Mouse (Mus musculus) neural tube, embryonic 14.5 days (tissue): Measurements from ENCODE around the gene Chn1. TPM values are rescaled to one million over a fixed set of nuclear protein-coding genes. Genes with fewer than 3 reads are reported as not detected.

ENCODE experiments used
- ATAC-seq: fragments of 200-750 bp; cut with Nextera tagmentation; 2 replicates; pipeline ENCODE4 v1.8.0; 2017; ENCODE audit warnings: low read depth, mild to moderate bottlenecking, moderate TSS enrichment, moderate library complexity
- H3K27ac ChIP-seq: fragments of 300-500 bp; sonication (generic); 2 replicates; pipeline ENCODE4 v1.5.1; 2014; ENCODE audit warnings: low read depth, mild to moderate bottlenecking, control low read depth, low read length, moderate library complexity, mixed read lengths
- H3K27me3 ChIP-seq: fragments of 300-500 bp; sonication (generic); 2 replicates; pipeline ENCODE4 v1.6.1; 2014; ENCODE audit warnings: low read length; ENCODE audit not compliant: control insufficient read depth, insufficient read depth
- H3K36me3 ChIP-seq: fragments of 300-500 bp; sonication (generic); 2 replicates; pipeline ENCODE4 v1.6.1; 2014; ENCODE audit warnings: low read length, mixed read lengths; ENCODE audit not compliant: control insufficient read depth, insufficient read depth
- H3K4me1 ChIP-seq: fragments of 300-500 bp; sonication (generic); 2 replicates; pipeline ENCODE4 v1.6.1; 2014; ENCODE audit warnings: low read length; ENCODE audit not compliant: control insufficient read depth, insufficient read depth
- H3K4me2 ChIP-seq: fragments of 300-500 bp; sonication (generic); 2 replicates; pipeline ENCODE4 v1.6.1; 2014; ENCODE audit warnings: mild to moderate bottlenecking, low read depth, low read length, control low read depth
- H3K4me3 ChIP-seq: fragments of 300-500 bp; sonication (generic); 2 replicates; pipeline ENCODE4 v1.5.1; 2014; ENCODE audit warnings: low read depth, low read length, control low read depth, mixed read lengths
- H3K9ac ChIP-seq: fragments of 300-500 bp; sonication (generic); replicated peaks from 2 replicates; pipeline ENCODE4 v1.6.1; 2014; ENCODE audit warnings: low read depth, mild to moderate bottlenecking, control low read depth, low read length, mixed read lengths
- H3K9me3 ChIP-seq: fragments of 300-500 bp; sonication (generic); 2 replicates; pipeline ENCODE4 v1.6.1; 2016; ENCODE audit warnings: low read length; ENCODE audit not compliant: control insufficient read depth
- WGBS: fragments of 180-500 bp; shearing (Covaris S2); extraction: QIAGEN DNeasy Blood & Tissue Kit; methylation state at CpG from one replicate; pipeline ENCODE4 v1.1.7; 2014; 5-methylcytosine and 5-hydroxymethylcytosine counted together
- polyA plus RNA-seq: library from polyadenylated mRNA; unstranded; fragments of >200 nt; fragmentation: Nextera tagmentation; extraction: Ambion mirVana; gene quantifications from 2 replicates; pipeline ENCODE4 v1.2.1, GENCODE M21; 2014

The Chn1 gene
- polyA plus RNA-seq, 1 experiment from 2014 or later: 124 TPM

DNA sequence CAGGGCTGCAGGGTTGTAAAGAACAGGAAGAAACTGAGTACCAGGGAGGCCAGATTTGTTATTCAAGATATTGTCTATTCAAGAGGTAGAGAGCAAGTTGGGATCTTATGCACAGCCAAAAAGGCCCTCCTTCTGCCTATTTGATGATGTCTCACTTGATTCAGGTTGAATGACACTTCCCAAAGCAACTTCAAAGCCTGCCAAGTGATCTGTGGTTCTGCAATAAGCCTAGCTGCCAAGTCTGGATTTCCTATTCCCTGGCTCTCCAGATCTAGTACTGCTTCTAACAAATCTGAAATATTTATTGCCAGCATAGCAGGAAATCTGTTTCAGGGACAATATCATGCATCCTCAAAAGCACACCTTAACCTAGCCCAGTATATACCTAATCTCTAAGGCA, 62.7 kb downstream of the Chn1 start:
- no peak overlapping the region for H3K27ac ChIP-seq
- no peaks in the 10 kb centered on the region for H3K9me3 ChIP-seq
- H3K4me3 ChIP-seq: no peak overlapping the region
- no peaks in the 10 kb centered on the region for H3K27me3 ChIP-seq
- ATAC-seq: no peak
- H3K4me2 ChIP-seq: no peak overlapping the region
- no peaks in the 10 kb centered on the region for H3K4me1 ChIP-seq
- no peaks in the 10 kb centered on the region for H3K36me3 ChIP-seq
- no peak overlapping the region for H3K9ac ChIP-seq

DNA sequence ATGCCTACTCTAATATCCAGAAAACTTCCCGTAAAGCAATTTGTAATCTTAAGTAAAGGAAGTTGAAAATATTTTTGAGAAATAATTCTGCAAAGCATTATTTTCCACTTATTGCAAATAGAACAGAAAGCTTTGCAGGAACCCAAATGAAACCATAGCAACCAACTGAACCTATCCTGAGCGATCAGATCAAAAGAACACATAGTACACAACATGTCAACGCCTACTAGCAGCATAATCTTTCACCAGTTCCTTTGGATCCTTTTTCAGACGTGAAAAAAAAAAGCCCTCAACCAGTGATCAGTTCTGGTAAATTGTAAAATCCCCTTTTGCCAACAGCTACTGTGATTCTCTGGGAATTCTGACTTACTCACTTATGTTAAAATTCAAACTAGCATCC, 82.1 kb downstream of the Chn1 start:
- Histone ChIP-seq H3K4me2 (no peak overlapping the region), H3K36me3 (no peaks in the 10 kb centered on the region), H3K4me1 (no peaks in the 10 kb centered on the region), H3K9ac (no peak overlapping the region), H3K27me3 (no peaks in the 10 kb centered on the region), H3K9me3 (no peaks in the 10 kb centered on the region), H3K27ac (no peak overlapping the region), H3K4me3 (no peak overlapping the region)
- WGBS: 81% methylated on average over 4 of the region's 4 CpGs
- no peak for ATAC-seq

DNA sequence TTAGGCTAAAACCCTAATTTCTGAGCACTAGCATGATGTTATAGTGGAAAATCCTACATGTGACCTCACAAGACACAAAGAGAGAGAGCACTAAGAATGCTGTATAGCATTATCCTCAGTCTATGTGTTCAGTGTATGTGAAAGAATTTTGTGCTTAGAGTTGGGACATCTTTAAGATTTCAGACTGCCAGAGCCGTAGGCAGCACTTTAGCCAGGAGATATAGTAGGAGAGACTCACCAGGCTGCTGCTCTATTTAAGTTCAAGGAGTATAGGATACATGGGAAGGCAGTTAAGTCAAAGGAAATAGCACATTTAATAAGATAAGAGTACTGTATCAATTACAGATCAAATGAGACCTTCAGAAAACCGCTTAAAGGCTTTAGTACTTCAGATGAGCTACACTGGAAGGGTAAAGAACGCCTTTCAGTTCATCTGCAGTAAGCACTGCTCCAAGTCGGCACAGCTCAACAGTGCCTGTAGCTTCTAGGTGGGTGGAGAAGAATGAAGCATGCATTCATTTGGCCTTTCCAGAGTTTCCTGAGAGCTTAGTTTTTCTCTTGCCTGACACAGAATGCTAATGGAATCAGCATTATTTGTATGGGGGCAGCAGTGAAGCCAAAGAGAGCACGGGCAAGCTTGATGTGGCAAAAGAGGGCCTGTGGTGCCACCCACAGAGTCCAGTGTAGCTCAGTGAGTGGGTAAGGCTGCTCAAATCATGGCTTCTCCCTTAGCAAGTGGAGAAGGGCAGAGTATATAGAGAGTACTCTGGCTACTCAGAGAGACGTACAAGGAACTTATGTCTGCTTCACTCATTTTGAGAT, 84.2 kb downstream of the Chn1 start:
- Histone ChIP-seq H3K9ac (no peak overlapping the region), H3K9me3 (no peaks in the 10 kb centered on the region), H3K27ac (no peak overlapping the region), H3K36me3 (no peaks in the 10 kb centered on the region), H3K4me3 (no peak overlapping the region), H3K4me2 (no peak overlapping the region), H3K4me1 (no peaks in the 10 kb centered on the region), H3K27me3 (no peaks in the 10 kb centered on the region)
- ATAC-seq: no peak
- WGBS: 85% methylated on average over 6 of the region's 6 CpGs

DNA sequence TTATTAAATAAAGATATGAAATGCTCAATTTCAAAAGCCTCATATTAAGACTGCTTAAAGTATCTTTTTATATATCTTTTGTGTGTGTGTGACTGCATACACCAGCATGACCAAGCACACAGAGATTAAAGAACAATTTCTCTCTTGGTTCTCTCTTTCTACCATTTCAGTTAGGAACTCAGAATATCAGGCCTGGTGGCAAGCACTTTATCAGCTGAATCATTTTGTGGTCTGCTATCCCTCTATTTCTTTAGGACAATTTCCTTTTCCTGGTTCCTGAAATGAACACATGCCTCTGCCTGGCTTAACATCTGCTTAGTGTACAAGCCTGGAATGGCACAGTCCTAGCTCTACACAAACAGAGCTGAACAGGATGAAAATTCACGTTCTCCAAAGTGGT, 92.6 kb downstream of the Chn1 start:
- 76% methylated on average over 1 of the region's 1 CpGs for WGBS

DNA sequence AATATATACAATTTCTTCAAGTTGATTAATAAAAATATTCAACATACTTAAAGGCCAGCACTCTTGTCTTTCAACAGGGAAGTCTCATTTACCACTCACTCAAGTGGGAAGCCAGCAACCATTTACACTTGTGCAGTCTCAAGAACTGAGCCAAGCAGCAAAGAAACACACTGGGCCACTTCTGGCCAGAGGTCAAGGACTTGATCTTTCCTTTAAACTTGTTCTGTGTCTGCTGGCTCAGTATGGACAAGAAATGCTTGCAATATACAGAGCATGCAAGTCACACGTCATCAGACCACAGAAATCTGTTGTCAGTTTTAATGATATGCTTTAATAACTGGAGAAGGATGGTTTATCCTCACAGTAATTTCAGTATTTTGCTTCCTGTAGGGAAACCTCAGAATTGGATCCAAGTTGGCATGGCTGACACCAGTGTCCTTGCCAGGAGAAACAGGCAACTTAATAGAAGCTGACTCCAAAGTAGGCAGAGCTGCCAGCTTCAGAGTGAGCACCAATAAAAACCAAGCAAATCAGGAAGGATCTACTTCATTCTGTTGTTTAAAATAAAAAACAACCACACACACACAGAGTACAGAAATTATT, 94.6 kb downstream of the Chn1 start:
- Histone ChIP-seq H3K9me3 (no peaks in the 10 kb centered on the region), H3K4me2 (no peak overlapping the region), H3K36me3 (no peaks in the 10 kb centered on the region), H3K27ac (no peak overlapping the region), H3K4me3 (no peak overlapping the region), H3K9ac (no peak overlapping the region), H3K27me3 (no peaks in the 10 kb centered on the region), H3K4me1 (no peaks in the 10 kb centered on the region)
- no peak for ATAC-seq
- 90% methylated on average over 1 of the region's 1 CpGs for WGBS

More for the DNA sequence above, 92.6 kb downstream of the Chn1 start:
- Histone ChIP-seq H3K36me3 (no peaks in the 10 kb centered on the region), H3K4me2 (no peak overlapping the region), H3K9me3 (no peaks in the 10 kb centered on the region), H3K4me1 (no peaks in the 10 kb centered on the region), H3K4me3 (no peak overlapping the region), H3K9ac (no peak overlapping the region), H3K27me3 (no peaks in the 10 kb centered on the region), H3K27ac (no peak overlapping the region)
- no peak for ATAC-seq

DNA sequence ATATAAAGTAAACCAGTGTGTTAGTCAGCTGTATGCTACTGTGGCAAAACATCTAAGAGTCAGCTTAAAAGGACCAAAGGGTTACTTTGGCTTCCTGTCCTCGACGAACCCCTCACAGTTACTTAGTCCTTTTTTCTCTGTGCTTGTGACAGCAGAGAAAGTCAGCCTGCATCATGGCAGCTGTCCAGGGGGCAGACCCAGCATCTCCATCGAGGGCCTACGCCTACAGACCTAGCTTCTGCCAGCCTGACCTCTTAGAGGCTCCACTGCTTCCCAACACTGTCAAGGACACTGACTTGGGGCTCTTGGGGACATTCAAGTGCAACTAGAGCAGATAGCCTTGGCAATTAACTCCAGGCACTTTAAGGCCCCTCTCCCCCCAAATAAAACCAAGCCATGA, 106.5 kb downstream of the Chn1 start:
- no peak overlapping the region for H3K4me3 ChIP-seq
- 72% methylated on average over 4 of the region's 4 CpGs for WGBS
- H3K9me3 ChIP-seq: no peaks in the 10 kb centered on the region
- 0 out of 2 replicates have a peak, but pooled peaks cover 4% of the 10 kb centered on the region for H3K4me1 ChIP-seq
- no peaks in the 10 kb centered on the region for H3K27me3 ChIP-seq
- H3K36me3 ChIP-seq: no peaks in the 10 kb centered on the region
- H3K27ac ChIP-seq: no peak overlapping the region
- no peak overlapping the region for H3K4me2 ChIP-seq
- no peak for ATAC-seq
- H3K9ac ChIP-seq: no peak overlapping the region

DNA sequence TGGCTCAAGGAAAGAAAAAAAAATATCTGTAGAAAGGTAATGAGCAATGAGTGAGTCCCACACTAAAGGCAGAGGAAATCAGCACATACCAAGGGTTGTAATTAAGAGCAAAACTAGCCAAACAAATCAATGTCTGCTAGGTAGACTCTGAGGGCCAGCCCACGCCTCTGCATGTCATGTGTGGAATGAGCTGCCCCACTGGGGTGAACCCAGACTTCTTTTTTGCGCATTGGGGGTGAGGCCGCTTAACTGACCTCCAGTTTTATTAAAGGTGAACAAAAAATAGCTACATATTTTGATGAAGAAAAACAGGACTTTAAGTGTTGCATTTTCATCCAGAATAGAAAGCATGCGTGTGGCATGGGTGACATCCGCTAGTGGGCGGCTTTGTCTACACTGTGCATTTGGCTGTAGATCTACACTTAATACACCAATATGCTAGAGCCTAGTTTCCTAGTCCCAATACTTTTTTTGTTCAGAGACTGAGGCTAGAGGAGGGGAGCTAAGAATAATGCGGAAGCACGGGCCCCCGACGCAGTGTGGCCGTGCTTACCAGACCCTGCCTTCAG, 114.5 kb downstream of the Chn1 start:
- Histone ChIP-seq H3K36me3 (no peaks in the 10 kb centered on the region), H3K4me1 (peaks cover 18% of the 10 kb centered on the region), H3K27me3 (no peaks in the 10 kb centered on the region), H3K9me3 (no peaks in the 10 kb centered on the region), H3K4me3 (no peak overlapping the region), H3K27ac (no peak overlapping the region), H3K4me2 (peak overlapping the region; percentile 43), H3K9ac (no peak overlapping the region)
- WGBS: 82% methylated on average over 11 of the region's 11 CpGs
- ATAC-seq: peak; percentile 15; the same call in 1 of the 2 replicates

DNA sequence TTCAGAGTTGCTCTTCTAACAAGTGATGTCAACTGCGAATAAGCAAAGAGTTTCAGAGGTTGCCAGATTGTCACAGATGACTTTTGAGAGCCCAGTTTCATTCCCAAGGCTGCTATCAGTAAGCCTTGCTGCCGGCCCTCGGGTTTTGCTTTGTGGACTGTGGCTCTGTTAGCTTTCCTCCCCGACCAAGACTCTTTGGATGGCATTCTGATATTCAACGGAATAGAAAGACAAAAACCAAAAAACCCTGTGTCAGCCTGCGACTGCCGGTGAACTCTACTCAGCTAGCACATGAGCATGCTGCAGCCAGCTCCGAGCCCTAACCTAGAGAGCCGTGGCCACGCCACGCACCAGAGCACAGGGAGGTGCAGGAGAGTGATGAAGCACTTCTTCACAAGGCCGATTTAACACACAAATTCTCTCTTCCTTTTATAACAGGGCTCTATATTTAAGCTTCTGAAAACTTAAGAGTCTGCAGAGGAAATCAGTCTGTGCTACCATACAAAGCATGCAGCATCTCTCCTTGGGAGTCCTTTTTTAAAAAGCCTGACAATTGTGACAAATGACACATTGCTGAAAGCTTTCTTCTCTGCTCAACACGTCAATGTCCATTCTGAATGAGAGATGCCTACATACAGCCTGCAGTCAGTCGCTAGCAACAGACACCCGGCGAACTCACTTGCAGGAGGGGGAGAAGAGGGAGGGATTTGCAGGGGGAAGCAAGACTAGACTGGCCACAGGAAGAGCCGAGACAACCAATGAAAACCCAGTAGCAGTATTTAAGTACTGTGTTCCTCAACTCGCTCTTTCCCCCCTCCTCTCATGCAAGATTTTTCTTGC, 115.2 kb downstream of the Chn1 start:
- Histone ChIP-seq H3K9me3 (no peaks in the 10 kb centered on the region), H3K9ac (no peak overlapping the region), H3K4me2 (peak overlapping the region; percentile 43), H3K4me3 (peak overlapping the region; percentile 17; the same call in 1 of the 2 replicates), H3K27me3 (no peaks in the 10 kb centered on the region), H3K27ac (no peak overlapping the region), H3K4me1 (peaks cover 18% of the 10 kb centered on the region), H3K36me3 (no peaks in the 10 kb centered on the region)
- 24% methylated on average over 18 of the region's 18 CpGs for WGBS
- ATAC-seq: peak; percentile 95
